Mouse (Mus musculus) myocyte (in vitro differentiated cells): Measurements from ENCODE around the gene Zfp462.

Experiments used
- CEBPB ChIP-seq: IDR thresholded peaks from 2 replicates; pipeline ENCODE4 v1.6.1; 2011; ENCODE audit warnings: mild to moderate bottlenecking, moderate library complexity; ENCODE audit not compliant: poor library complexity, insufficient read depth, severe bottlenecking
- E2F4 ChIP-seq: IDR thresholded peaks from one replicate; pipeline ENCODE4 v1.6.1; 2011; ENCODE audit warnings: mild to moderate bottlenecking, control low read depth, moderate library complexity; ENCODE audit not compliant: insufficient read depth
- MAX ChIP-seq: IDR thresholded peaks from one replicate; pipeline ENCODE4 v1.6.1; 2011; ENCODE audit warnings: low read depth, mild to moderate bottlenecking, control low read depth
- MYOD1 ChIP-seq, 3 experiments: IDR thresholded peaks; one replicate each; pipeline ENCODE4 v1.6.1; 2011; ENCODE audit warnings: control low read depth in 2 of 3, low read depth in 2 of 3, mild to moderate bottlenecking in 2 of 3, moderate library complexity in 1 of 3; ENCODE audit not compliant: insufficient read length in 2 of 3, control insufficient read depth in 1 of 3
- MYOG ChIP-seq, 3 experiments: IDR thresholded peaks; one replicate each; pipeline ENCODE4 v1.6.1; 2011; ENCODE audit warnings: control low read depth in 2 of 3, low read depth in 2 of 3, mild to moderate bottlenecking in 2 of 3; ENCODE audit not compliant: insufficient read length in 2 of 3, control insufficient read depth in 1 of 3, insufficient read depth in 1 of 3
- POLR2A ChIP-seq: IDR thresholded peaks from one replicate; pipeline ENCODE4 v1.6.1; 2011; ENCODE audit warnings: low read depth, mild to moderate bottlenecking, control low read depth, moderate library complexity; ENCODE audit not compliant: insufficient read length
- POLR2AphosphoS2 ChIP-seq: IDR thresholded peaks from one replicate; pipeline ENCODE4 v1.6.1; 2011; ENCODE audit warnings: low read depth, control low read depth; ENCODE audit not compliant: insufficient read length
- REST ChIP-seq: IDR thresholded peaks from one replicate; pipeline ENCODE4 v1.6.1; 2011; ENCODE audit warnings: mild to moderate bottlenecking, control low read depth, moderate library complexity; ENCODE audit not compliant: insufficient read depth, insufficient read length
- SRF ChIP-seq: IDR thresholded peaks from one replicate; pipeline ENCODE4 v1.6.1; 2011; ENCODE audit warnings: low read depth; ENCODE audit not compliant: control insufficient read depth, insufficient read length
- TCF12 ChIP-seq: IDR thresholded peaks from one replicate; pipeline ENCODE4 v1.6.1; 2011; ENCODE audit warnings: mild to moderate bottlenecking, control low read depth; ENCODE audit not compliant: poor library complexity, insufficient read depth, severe bottlenecking
- TCF3 ChIP-seq: IDR thresholded peaks from one replicate; pipeline ENCODE4 v1.6.1; 2011; ENCODE audit warnings: low read depth, control low read depth; ENCODE audit not compliant: insufficient read length
- USF1 ChIP-seq: IDR thresholded peaks from one replicate; pipeline ENCODE4 v1.6.1; 2011; ENCODE audit warnings: low read depth, mild to moderate bottlenecking, control low read depth, moderate library complexity

- TF ChIP-seq POLR2A (no peak), SRF (no peak), USF1 (no peak), MAX (no peak), TCF12 (no peak), E2F4 (no peak), POLR2AphosphoS2 (no peak), MYOG (IDR thresholded peaks at IDR 0.05; ENCODE audit: control insufficient read depth in 1 of 3, insufficient read depth in 1 of 3, insufficient read length in 2 of 3, low read depth in 2 of 3) (no peak), MYOD1 (IDR thresholded peaks at IDR 0.05; ENCODE audit: control insufficient read depth in 1 of 3, insufficient read length in 2 of 3, low read depth in 2 of 3) (no peak), CEBPB (no peak), TCF3 (no peak), REST (no peak)
These were observed 4.7 kb downstream of the Zfp462 start for GRCm38 (mm10) chr4:54949561-54949940.
